Mouse (Mus musculus) liver, postnatal 0 days (tissue): ENCODE results near the gene Usp31.

Experiments
- CTCF ChIP-seq: sonication (generic); IDR thresholded peaks from 2 replicates; pipeline ENCODE4 v1.5.1; 2016; ENCODE audit warnings: antibody characterized with exemption, low read depth
- EP300 ChIP-seq: IDR thresholded peaks from 2 replicates; pipeline ENCODE4 v1.6.1; 2016; ENCODE audit warnings: antibody characterized with exemption, low read depth, mild to moderate bottlenecking

- TF ChIP-seq CTCF (no peak), EP300 (no peak)
Measured at GRCm38 (mm10) chr7:121652629-121653028, 54.4 kb downstream of the Usp31 start.
